Mouse (Mus musculus): ENCODE measurements around the gene Pex14. TPM values are rescaled to one million over a fixed set of nuclear protein-coding genes. Genes with fewer than 3 reads are reported as not detected.

Gene Pex14
- polyA plus RNA-seq, 1 experiment from 2014 or later: 63.9 TPM

- no peak for ATAC-seq
- 53% methylated on average over 5 of the region's 5 CpGs for WGBS
- Histone ChIP-seq H3K9ac (ENCODE audit: low read depth, low read length) (no peak overlapping the region), H3K36me3 (ENCODE audit: control insufficient read depth, insufficient read depth, low read length) (no peaks in the 10 kb centered on the region), H3K27me3 (replicated peaks; ENCODE audit: control insufficient read depth, insufficient read depth, low read length) (peaks cover 19% of the 10 kb centered on the region), H3K4me3 (ENCODE audit: low read length) (no peak overlapping the region), H3K9me3 (ENCODE audit: control insufficient read depth, low read length) (no peaks in the 10 kb centered on the region), H3K27ac (ENCODE audit: low read depth, low read length) (no peak overlapping the region), H3K4me2 (ENCODE audit: low read length) (no peak overlapping the region), H3K4me1 (ENCODE audit: control insufficient read depth, insufficient read depth, low read depth, low read length) (peaks cover 19% of the 10 kb centered on the region)
Measured at GRCm38 (mm10) chr4:148943099-148943498, 156.6 kb downstream of the Pex14 start.

- peak overlapping the region; percentile 39; the same call in 1 of the 2 replicates for H3K27ac ChIP-seq (ENCODE audit: low read depth, low read length)
- no peak overlapping the region for H3K4me3 ChIP-seq (ENCODE audit: low read length)
- peaks cover 19% of the 10 kb centered on the region for H3K4me1 ChIP-seq (ENCODE audit: control insufficient read depth, insufficient read depth, low read depth, low read length)
- H3K9ac ChIP-seq (ENCODE audit: low read depth, low read length): peak overlapping the region; percentile 27; the same call in 1 of the 2 replicates
- H3K27me3 ChIP-seq (replicated peaks; ENCODE audit: control insufficient read depth, insufficient read depth, low read length): peaks cover 25% of the 10 kb centered on the region
- 0 out of 2 replicates have a peak, but pooled peaks have one; percentile 4 for ATAC-seq
- no peaks in the 10 kb centered on the region for H3K36me3 ChIP-seq (ENCODE audit: control insufficient read depth, insufficient read depth, low read length)
- no peak overlapping the region for H3K4me2 ChIP-seq (ENCODE audit: low read length)
- no peaks in the 10 kb centered on the region for H3K9me3 ChIP-seq (ENCODE audit: control insufficient read depth, low read length)
- WGBS: 35% methylated on average over 11 of the region's 11 CpGs
Measured at GRCm38 (mm10) chr4:148941321-148941720, 158.4 kb downstream of the Pex14 start.

GRCm38 (mm10) chr4:148940674-148941211, 158.9 kb downstream of the Pex14 start:
- no peaks in the 10 kb centered on the region for H3K36me3 ChIP-seq (ENCODE audit: control insufficient read depth, insufficient read depth, low read length)
- peak; percentile 86 for ATAC-seq
- H3K4me2 ChIP-seq (ENCODE audit: low read length): peak overlapping the region; percentile 50
- 9% methylated on average over 25 of the region's 25 CpGs for WGBS
- H3K4me3 ChIP-seq (ENCODE audit: low read length): 0 out of 2 replicates have a peak overlapping the region, but pooled peaks have one; percentile 5
- H3K9ac ChIP-seq (ENCODE audit: low read depth, low read length): peak overlapping the region; percentile 41; the same call in 1 of the 2 replicates
- H3K27me3 ChIP-seq (replicated peaks; ENCODE audit: control insufficient read depth, insufficient read depth, low read length): peaks cover 25% of the 10 kb centered on the region
- no peaks in the 10 kb centered on the region for H3K9me3 ChIP-seq (ENCODE audit: control insufficient read depth, low read length)
- H3K27ac ChIP-seq (ENCODE audit: low read depth, low read length): no peak overlapping the region; the same call in 1 of the 2 replicates
- H3K4me1 ChIP-seq (ENCODE audit: control insufficient read depth, insufficient read depth, low read depth, low read length): peaks cover 19% of the 10 kb centered on the region

GRCm38 (mm10) chr4:148938546-148938945, 161.1 kb downstream of the Pex14 start:
- no peak overlapping the region for H3K27ac ChIP-seq (ENCODE audit: low read depth, low read length)
- H3K9ac ChIP-seq (ENCODE audit: low read depth, low read length): no peak overlapping the region
- H3K4me2 ChIP-seq (ENCODE audit: low read length): no peak overlapping the region
- ATAC-seq: no peak
- H3K36me3 ChIP-seq (ENCODE audit: control insufficient read depth, insufficient read depth, low read length): no peaks in the 10 kb centered on the region
- H3K4me1 ChIP-seq (ENCODE audit: control insufficient read depth, insufficient read depth, low read depth, low read length): peaks cover 27% of the 10 kb centered on the region
- 81% methylated on average over 24 of the region's 26 CpGs for WGBS
- peaks cover 20% of the 10 kb centered on the region for H3K27me3 ChIP-seq (replicated peaks; ENCODE audit: control insufficient read depth, insufficient read depth, low read length)
- no peaks in the 10 kb centered on the region for H3K9me3 ChIP-seq (ENCODE audit: control insufficient read depth, low read length)
- no peak overlapping the region for H3K4me3 ChIP-seq (ENCODE audit: low read length)

GRCm38 (mm10) chr4:148936727-148937126, 162.9 kb downstream of the Pex14 start:
- 75% methylated on average over 12 of the region's 12 CpGs for WGBS
- no peak overlapping the region for H3K27ac ChIP-seq (ENCODE audit: low read depth, low read length)

GRCm38 (mm10) chr4:148936111-148936510, 163.6 kb downstream of the Pex14 start:
- peaks cover 18% of the 10 kb centered on the region for H3K27me3 ChIP-seq (replicated peaks; ENCODE audit: control insufficient read depth, insufficient read depth, low read length)
- no peaks in the 10 kb centered on the region for H3K9me3 ChIP-seq (ENCODE audit: control insufficient read depth, low read length)
- ATAC-seq: no peak
- H3K4me2 ChIP-seq (ENCODE audit: low read length): no peak overlapping the region
- WGBS: 90% methylated on average over 12 of the region's 12 CpGs
- H3K4me3 ChIP-seq (ENCODE audit: low read length): no peak overlapping the region
- no peak overlapping the region for H3K9ac ChIP-seq (ENCODE audit: low read depth, low read length)
- no peaks in the 10 kb centered on the region for H3K36me3 ChIP-seq (ENCODE audit: control insufficient read depth, insufficient read depth, low read length)
- peaks cover 24% of the 10 kb centered on the region for H3K4me1 ChIP-seq (ENCODE audit: control insufficient read depth, insufficient read depth, low read depth, low read length)
- no peak overlapping the region for H3K27ac ChIP-seq (ENCODE audit: low read depth, low read length)

More at GRCm38 (mm10) chr4:148936727-148937126, 162.9 kb downstream of the Pex14 start:
- H3K9me3 ChIP-seq (ENCODE audit: control insufficient read depth, low read length): no peaks in the 10 kb centered on the region
- H3K27me3 ChIP-seq (replicated peaks; ENCODE audit: control insufficient read depth, insufficient read depth, low read length): peaks cover 20% of the 10 kb centered on the region
- H3K4me1 ChIP-seq (ENCODE audit: control insufficient read depth, insufficient read depth, low read depth, low read length): peaks cover 27% of the 10 kb centered on the region
- ATAC-seq: no peak
- H3K4me3 ChIP-seq (ENCODE audit: low read length): no peak overlapping the region
- no peak overlapping the region for H3K9ac ChIP-seq (ENCODE audit: low read depth, low read length)
- no peaks in the 10 kb centered on the region for H3K36me3 ChIP-seq (ENCODE audit: control insufficient read depth, insufficient read depth, low read length)
- no peak overlapping the region for H3K4me2 ChIP-seq (ENCODE audit: low read length)

GRCm38 (mm10) chr4:148935211-148935610, 164.5 kb downstream of the Pex14 start:
- peak overlapping the region; percentile 20; the same call in 1 of the 2 replicates for H3K27ac ChIP-seq (ENCODE audit: low read depth, low read length)
- H3K4me1 ChIP-seq (ENCODE audit: control insufficient read depth, insufficient read depth, low read depth, low read length): peaks cover 22% of the 10 kb centered on the region
- peak; percentile 70; the same call in 1 of the 2 replicates for ATAC-seq
- H3K9ac ChIP-seq (ENCODE audit: low read depth, low read length): no peak overlapping the region
- 18% methylated on average over 13 of the region's 13 CpGs for WGBS
- H3K4me3 ChIP-seq (ENCODE audit: low read length): no peak overlapping the region
- H3K27me3 ChIP-seq (replicated peaks; ENCODE audit: control insufficient read depth, insufficient read depth, low read length): peaks cover 19% of the 10 kb centered on the region
- H3K9me3 ChIP-seq (ENCODE audit: control insufficient read depth, low read length): no peaks in the 10 kb centered on the region
- no peaks in the 10 kb centered on the region for H3K36me3 ChIP-seq (ENCODE audit: control insufficient read depth, insufficient read depth, low read length)
- no peak overlapping the region for H3K4me2 ChIP-seq (ENCODE audit: low read length)

- no peaks in the 10 kb centered on the region for H3K36me3 ChIP-seq (ENCODE audit: control insufficient read depth, insufficient read depth, low read length)
- H3K9ac ChIP-seq (ENCODE audit: low read depth, low read length): no peak overlapping the region
- no peak overlapping the region for H3K4me3 ChIP-seq (ENCODE audit: low read length)
- ATAC-seq: no peak
- no peak overlapping the region for H3K27ac ChIP-seq (ENCODE audit: low read depth, low read length)
- H3K4me2 ChIP-seq (ENCODE audit: low read length): no peak overlapping the region
- H3K4me1 ChIP-seq (ENCODE audit: control insufficient read depth, insufficient read depth, low read depth, low read length): peaks cover 24% of the 10 kb centered on the region
- no peaks in the 10 kb centered on the region for H3K9me3 ChIP-seq (ENCODE audit: control insufficient read depth, low read length)
- peaks cover 9% of the 10 kb centered on the region; the same call in 1 of the 2 replicates for H3K27me3 ChIP-seq (replicated peaks; ENCODE audit: control insufficient read depth, insufficient read depth, low read length)
- WGBS: 93% methylated on average over 13 of the region's 13 CpGs
Measured at GRCm38 (mm10) chr4:148933109-148933508, 166.6 kb downstream of the Pex14 start.

GRCm38 (mm10) chr4:148930721-148931229, 168.9 kb downstream of the Pex14 start:
- Histone ChIP-seq H3K4me2 (ENCODE audit: low read length) (no peak overlapping the region), H3K4me3 (ENCODE audit: low read length) (no peak overlapping the region), H3K27me3 (replicated peaks; ENCODE audit: control insufficient read depth, insufficient read depth, low read length) (peaks cover 4% of the 10 kb centered on the region; the same call in 1 of the 2 replicates), H3K27ac (ENCODE audit: low read depth, low read length) (peak overlapping the region; percentile 31; the same call in 1 of the 2 replicates), H3K4me1 (ENCODE audit: control insufficient read depth, insufficient read depth, low read depth, low read length) (peaks cover 29% of the 10 kb centered on the region), H3K36me3 (ENCODE audit: control insufficient read depth, insufficient read depth, low read length) (no peaks in the 10 kb centered on the region), H3K9ac (ENCODE audit: low read depth, low read length) (peak overlapping the region; percentile 10; the same call in 1 of the 2 replicates), H3K9me3 (ENCODE audit: control insufficient read depth, low read length) (no peaks in the 10 kb centered on the region)
- 51% methylated on average over 8 of the region's 9 CpGs for WGBS
- no peak for ATAC-seq
